Mouse (Mus musculus) erythroid progenitor cell, adult 5-6 weeks (primary cell): ENCODE results near the gene Mertk. TPM values are rescaled to one million over a fixed set of nuclear protein-coding genes. Genes with fewer than 3 reads are reported as not detected.

Experiments used
- ATAC-seq: replicated peaks from 2 replicates; pipeline ENCODE4 v1.8.0; 2016; ENCODE audit warnings: moderate number of reproducible peaks, mild to moderate bottlenecking, moderate TSS enrichment, inconsistent platforms; ENCODE audit not compliant: poor library complexity, low FRiP score, severe bottlenecking
- total RNA-seq, 2 experiments: library from RNA; stranded (forward) in 1 of 2; stranded (reverse) in 1 of 2; fragments of 150-400 nt in 1 of 2; fragments of 186-747, 209-891 nt in 1 of 2; gene quantifications; 2 replicates each; pipeline versions ENCODE4 v1.2.3 to v1.2.4; 2015 to 2017; ENCODE audit warnings: low replicate concordance in 2 of 2

The Mertk gene
- total RNA-seq, 2 experiments from 2014 or later, result 1.7 to 3.2 TPM

DNA sequence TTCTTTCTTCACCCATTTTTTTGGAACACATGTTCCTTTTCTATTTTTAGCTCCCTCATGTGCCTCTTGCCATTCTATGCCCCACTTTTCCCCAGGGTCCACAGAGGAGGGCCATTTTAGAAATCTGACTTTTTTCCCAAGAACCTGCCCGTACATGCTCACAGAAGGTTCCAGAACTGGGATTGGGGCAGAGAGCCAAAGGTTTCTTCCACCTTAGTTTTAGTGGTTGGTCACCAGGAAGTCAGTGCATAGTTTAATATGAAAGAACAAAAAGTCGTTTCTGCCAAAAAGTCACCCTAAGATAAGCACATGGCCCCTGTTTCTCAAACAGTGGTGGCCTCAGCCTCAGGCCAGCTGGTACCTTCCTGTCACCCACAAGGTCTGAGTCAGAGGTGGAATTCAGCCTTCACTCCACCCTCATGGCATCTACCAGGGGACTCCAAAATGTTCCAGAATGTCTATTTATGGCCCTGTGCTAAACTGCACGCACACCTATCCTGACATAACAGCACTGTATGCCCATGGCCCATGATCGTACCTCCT, 56.5 kb downstream of the Mertk start:
- ATAC-seq, result no peak

DNA sequence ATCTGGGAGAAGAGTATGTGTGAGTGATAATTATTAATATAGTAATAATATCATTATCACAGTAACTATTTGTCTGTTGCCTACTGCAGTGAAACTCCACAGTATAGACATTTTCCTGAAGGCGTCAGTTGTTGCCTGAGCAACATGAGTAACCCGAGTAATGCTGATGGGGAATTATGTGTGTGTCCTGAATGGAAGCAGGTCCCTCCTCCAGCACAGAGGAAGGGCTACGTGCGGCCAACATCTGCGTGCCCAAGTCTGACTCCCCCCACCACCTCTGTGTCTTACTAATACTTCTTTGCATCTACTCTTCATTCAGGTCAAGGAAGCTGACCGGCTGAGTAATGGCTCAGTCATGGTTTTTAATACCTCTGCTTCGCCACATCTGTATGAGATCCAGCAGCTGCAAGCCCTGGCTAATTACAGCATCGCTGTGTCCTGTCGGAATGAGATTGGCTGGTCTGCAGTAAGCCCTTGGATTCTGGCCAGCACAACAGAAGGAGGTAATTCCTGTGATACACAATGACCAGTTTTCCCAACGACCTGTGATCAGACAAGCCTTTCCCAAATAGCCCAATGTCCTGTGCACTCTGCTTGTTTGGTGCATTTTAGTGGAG, 60.1 kb downstream of the Mertk start:
- no peak for ATAC-seq

DNA sequence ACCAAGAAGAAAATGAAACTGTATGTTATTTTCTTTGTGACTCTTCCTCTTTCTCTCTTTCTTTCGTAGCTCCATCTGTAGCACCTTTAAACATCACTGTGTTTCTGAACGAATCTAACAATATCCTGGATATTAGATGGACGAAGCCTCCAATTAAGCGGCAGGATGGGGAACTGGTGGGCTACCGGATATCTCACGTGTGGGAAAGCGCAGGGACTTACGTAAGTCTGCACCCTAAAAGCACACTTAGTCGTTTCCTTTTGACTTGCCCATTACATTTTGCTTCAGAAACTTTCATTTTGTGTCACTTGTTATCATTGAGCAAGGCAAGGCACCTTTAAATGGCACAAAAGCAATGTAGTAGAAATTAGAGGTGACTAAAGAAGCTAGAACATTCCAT, 63.3 kb downstream of the Mertk start:
- ATAC-seq, result no peak

DNA sequence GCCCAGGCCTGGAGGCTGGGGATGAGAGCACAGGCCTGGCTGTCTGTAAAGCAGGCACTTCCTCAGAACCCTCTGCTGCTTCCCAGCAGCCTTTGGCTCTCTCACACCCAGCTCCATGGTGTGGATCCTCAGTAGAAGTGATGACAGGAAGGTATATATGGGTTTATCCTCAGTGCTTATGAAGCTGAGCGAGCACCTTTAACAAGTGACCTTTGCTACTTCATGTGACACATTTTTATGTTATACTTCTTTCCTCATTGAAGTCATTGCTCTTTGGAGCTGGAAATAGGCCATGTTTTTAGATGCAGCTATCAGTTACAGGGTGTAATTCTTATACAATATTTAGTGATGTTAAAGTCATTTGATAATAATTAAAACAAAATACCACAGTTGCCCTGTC, 67.0 kb downstream of the Mertk start:
- ATAC-seq, result no peak

DNA sequence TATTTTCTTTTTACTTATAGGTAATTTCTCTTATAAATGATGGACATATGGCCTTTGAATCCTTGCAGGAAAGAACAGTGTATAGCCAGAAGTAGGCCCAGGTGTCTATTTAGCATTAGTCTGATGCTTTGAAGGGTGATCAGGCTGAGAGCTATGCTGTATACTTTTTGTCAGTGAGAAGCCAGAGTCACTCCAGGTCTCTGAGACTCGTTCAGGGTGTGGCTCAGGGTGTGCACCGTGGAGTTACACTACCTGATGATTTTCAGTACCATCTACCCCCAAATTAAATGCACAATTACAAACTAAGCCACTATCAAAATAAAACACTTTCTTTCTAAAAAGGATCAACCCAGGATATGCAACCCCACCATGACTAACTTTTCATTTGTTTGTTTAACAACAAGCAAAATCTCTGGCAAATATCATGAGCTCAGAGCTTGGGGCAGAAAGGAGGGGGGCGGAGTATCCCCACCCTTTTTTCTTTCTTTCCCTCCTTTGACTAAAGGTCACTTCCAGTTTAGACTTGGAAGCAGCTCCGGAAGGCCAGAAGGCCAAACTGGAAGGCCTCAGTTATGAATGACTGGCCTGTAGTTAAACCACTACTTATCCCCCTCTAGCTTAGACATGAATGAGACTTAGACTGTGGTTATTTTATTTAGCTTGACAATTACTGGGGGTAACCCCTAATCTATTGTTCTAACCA, 69.9 kb downstream of the Mertk start:
- ATAC-seq, result no peak

DNA sequence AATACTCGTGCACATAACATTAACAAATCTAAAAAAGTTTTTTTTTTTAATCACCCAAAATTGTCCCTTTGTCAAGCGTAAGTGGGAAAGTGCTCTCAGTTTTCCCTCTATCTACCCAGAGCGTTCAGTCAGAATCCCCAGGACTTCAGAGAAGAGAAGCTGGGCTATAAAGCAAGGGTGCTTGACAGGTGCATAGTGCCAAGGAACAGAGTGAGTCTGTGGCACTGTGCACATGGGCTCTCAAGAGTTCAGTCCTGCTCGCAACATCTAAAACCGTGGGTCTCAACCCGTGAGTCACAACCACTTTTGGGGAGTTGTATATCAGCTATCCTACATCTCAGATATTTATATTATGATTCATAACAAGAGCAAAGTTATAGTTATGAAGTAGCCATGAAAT, 71.8 kb downstream of the Mertk start:
- no peak for ATAC-seq

DNA sequence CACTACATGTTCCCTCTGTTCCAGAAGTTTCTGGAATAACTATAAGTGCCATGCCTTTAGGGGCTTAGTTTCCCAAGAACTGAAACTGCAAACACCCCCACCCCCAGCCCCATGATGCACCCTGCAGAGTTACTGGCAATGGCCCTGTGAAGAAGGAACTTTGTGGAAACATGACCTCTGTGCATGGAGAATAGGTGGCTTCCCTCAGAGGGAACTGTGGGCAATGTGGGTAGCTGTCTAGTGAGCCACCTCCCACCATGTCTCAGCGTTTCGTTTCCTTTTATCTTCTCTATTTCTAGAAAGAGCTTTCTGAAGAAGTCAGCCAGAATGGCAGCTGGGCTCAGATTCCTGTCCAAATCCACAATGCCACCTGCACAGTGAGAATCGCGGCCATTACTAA, 72.3 kb downstream of the Mertk start:
- ATAC-seq, result no peak

DNA sequence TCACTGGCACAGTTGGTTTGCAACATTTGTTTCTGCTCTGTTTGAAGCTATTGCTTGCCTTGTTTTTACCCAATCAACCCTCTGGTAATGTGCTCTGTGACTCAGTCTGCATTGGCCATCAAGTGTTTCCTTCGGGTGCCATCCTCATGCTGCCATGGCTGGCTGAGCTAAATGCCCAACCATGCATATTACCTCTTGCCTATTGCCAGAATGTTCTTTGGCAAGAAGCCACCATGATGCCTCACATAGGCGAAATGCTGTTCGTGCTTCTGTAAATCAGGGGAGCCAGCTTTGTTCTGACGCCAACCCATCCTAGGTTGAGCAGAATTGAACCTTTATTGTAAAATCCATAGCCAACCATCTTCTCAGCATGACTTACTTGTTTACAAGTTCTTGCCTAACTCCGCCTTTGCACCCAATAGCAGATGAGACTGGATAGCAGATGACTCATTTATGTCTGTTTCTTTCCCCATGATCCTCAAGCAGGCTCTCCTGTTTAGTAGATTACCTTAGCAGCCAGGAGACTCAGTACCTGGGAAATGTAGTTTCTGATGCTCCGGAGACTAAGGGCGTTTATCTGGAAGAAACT, 73.1 kb downstream of the Mertk start:
- no peak for ATAC-seq

DNA sequence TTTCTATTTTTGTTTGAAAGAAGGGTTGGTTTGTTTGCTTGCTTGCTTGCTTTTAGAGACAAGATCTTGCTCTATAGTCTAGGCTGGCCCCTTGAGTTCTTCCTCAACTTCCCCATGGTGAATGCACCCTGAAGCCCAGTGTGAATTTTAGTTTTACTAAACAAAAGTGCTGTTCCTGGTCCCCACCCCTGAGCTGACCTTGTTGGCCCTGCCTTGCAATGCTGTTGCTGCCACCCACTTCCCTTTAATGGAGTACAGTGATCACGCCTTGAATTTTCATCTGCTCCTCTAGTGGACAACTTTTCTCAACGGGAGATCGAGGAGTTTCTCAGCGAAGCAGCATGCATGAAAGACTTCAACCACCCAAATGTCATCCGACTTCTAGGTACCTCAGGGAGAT, 83.5 kb downstream of the Mertk start:
- ATAC-seq, result no peak

DNA sequence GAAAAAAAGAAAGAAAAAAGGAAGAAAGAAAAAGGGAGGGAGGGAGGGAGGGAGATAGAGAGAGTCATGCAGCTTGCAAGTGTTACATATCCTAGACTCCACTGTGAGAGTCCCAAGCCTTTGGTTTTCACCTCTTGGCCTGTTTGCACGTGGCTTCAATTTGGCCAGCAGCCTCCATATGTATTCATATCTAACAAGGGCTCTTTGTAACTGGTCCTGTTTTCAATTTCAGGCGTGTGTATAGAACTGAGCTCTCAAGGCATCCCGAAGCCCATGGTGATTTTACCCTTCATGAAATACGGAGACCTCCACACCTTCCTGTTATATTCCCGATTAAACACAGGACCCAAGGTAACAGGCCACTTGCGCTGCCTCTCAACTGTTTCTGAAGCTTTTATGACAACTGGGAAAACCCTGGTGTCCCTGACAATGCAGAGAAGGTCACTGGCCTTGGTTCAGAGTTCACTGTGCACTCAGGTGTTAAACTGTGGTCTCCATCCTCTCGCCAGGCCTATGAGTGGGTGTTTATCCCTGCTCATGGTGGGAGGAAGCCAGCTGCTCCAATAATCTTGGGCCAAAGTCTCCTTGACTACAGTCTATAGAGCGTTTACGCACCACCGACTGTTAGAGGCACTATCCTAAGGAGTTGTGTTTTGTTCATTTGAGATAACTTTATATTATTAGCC, 85.0 kb downstream of the Mertk start:
- ATAC-seq, result no peak

DNA sequence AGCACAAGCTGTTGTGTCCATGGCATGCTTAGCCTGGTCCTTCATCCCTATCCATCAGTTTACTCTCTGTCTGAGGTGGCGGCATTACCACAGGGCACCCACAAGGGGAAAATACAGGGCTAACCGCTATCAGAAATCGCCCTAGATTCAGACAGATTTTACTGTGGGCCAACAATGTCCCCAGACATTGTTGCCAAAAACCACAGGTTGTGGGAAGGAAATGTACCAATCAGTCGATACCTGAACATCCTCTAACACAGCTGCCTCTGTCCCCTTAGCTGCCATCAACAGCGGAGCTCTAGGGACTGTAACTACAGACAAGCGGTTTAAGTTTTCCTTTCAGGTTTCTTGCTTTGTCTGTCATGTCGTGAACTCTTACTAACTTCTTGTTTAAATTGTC, 86.1 kb downstream of the Mertk start:
- no peak for ATAC-seq

DNA sequence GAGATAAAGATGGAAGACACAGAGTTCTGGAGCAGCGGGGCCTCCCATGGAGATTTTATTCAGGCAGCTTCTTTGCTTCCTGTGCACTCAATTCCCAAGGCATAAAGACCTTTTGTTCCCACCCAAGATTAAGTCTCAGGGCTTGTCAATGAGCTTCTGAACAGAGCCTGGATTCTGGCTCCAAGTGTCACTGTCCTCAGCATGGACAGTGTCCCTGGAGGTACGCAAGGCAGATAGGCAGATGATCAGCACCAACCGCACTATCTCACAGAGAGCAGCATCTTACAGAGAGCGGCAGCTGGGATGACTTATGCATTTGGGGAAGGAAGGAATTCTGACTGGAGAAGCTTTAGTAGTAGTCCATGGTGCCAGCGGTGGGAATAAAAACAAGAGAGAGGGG, 87.6 kb downstream of the Mertk start:
- ATAC-seq, result no peak

DNA sequence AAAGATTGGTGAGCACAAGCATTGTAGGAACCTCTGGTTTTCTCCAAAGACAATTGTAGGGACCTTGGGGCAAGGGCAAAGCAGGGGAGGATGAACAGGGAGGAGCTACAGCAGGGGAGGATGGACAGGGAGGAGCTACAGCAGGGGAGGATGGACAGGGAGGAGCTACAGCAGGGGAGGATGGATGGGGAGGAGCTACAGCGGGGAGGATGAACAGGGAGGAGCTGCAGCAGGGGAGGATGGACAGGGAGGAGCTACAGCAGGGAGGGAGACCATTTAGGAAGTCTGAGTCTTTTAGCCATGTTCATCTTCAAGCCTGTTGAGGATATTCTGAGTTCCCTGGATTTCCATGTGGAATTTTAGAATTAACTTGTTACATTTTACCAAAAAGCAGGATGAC, 88.0 kb downstream of the Mertk start:
- peak; percentile 57; the same call in 1 of the 2 replicates for ATAC-seq

DNA sequence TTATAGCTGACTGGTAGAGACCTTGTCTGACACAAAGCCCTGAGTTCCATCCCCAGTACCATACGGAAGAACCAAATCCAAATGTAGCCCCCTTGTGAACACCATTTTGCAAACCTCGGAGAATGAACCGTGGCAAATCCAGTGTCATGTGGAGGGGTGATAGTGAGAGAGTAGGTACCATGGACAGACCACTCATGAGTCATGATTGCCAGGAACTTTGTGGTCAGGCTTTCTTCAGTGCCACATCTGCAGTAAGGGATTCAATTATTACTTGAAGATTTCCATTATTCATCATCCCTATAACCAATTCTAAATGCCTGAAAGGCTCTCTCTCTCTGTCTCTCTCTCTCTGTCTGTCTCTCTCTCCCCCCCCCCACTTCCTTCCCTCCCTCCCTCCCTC, 89.0 kb downstream of the Mertk start:
- no peak for ATAC-seq

DNA sequence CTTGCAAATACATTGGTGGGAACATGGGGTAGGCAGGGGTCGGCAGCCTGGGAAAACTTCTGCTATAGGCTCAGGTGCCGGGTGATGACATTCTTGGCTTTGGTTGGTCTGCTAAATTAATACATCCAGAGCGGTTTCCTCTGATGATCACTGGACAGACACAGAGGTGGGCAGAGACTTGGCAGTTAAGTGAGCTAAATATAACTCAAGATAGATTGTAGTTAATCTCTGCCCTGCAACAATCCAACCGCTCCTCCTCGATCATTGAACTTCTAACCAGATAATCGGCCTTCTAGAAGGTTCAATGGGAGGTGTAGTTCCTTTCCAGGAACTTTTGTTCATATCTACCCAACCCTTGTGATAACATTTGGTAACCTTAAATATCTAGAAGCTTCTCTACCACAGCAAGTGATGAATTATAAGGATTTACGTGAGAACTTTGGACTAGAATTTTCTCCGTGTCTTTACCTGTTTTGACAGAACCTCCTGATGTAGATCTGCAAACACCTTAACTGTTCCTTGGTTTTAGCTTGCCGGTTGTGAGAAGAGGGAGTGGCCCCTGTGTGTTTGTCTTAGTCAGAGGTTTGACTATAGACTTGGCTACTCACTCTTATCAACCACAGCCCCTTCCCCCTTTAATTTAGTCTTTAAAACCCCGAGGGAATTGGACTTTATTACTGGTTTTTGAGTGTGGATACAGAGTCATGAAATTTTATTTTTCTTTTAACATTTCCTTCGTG, 92.3 kb downstream of the Mertk start:
- ATAC-seq, result no peak

DNA sequence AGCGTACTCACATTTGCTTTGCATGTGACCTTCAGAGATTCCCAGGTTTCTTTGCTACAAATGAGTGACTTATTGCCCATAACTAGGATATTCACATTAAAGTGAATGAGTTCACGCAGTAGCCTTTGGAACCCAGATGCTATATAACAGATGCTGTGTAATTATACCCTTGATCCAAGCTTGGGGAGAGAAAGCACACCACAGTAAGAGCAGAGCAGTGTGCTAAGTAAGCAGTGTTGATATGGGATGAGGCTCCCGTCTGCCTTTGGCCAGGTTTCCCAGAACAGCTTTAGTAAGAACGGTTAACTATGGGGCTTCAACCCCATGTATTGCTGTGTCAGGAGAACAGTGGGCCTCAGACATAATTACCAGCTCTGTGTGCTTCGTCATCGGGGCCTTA, 95.2 kb downstream of the Mertk start:
- ATAC-seq, result no peak

DNA sequence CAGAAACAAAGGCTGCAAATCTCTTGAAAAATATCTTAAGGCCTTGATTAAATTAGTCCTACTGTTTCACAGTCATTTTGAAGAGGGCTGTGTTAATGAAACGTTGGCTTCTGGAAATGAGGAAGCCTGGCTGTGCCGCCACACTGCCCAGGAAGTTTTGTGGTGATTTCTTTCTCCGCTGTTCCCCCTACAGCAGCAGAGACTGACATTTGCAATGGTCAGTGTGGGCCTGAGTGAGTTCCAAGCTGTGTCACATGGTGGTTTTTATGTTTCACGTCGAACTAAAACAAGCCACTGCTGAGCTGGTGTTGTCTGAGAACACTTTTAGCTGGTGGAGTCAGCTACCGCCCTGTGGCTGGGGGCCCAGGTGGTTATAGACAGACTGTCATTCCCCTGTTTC, 97.7 kb downstream of the Mertk start:
- ATAC-seq, result no peak

DNA sequence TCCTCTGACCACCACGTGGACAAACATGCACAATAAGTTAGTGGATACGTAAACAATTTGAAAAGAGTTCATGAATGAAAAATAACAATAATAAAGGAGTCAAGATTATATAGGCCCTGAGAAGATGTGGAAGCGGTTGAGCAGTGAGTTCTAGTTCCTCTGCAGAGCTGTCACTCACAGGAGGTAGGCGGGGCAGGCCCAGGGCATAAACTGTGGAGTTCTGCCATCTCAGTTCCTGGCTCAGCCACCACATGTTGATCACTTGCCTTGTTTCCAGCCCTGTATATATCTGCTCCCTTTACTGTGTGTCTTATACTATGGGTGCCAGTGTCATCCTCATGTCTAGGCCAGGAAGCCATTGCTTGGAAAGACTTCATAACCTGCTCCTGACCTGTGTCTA, 104.7 kb downstream of the Mertk start:
- no peak for ATAC-seq

DNA sequence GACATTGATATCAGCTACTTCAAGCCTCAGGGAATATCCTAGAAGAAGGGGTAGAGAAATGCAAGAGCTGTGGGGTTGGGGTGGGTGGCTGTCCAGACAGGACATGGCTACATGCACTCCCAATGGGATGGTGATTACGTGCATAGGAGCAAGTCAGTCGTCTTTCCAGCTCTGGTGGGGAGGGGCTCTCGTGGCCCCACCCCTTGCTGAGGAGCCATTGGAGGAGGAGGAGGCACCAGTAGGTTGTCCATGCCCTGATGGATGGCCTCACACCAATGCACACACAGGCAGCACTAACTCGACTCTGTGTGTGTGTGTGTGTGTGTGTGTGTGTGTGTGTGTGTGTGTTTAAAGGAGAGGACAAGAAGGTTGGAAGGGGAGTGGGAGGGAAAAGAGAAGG, 106.6 kb downstream of the Mertk start:
- ATAC-seq, result no peak

DNA sequence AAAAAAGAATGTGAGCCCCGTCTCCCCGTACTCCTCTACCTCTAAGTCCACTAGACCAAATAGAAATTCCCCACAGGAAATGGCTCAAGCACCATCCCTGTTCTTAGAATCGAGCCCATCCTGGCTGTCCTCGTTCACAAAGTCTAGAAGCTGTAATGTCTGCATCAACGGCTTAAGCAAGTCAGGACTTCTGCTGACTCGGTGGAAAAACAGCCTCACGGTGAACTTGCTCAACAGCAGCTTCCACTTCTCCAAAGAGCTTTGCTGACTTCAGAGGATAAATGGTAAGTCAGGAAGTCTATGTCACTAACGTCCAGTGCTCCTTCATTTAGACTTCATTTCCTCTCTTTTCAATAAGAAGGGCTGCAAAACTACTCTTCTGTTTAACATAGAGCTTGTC, 107.8 kb downstream of the Mertk start:
- no peak for ATAC-seq
